Mouse (Mus musculus): Measurements from ENCODE around the gene Ap2a1.

- TF ChIP-seq EP300 (IDR thresholded peaks at IDR 0.05; ENCODE audit: low read depth) (no peak), CTCF (IDR thresholded peaks at IDR 0.05; ENCODE audit: low read depth) (no peak)
These were observed 45.8 kb upstream of the Ap2a1 start for GRCm38 (mm10) chr7:44975117-44975419.

All from liver, postnatal 0 days (tissue).